ENCODE assay signal across 19 mouse cellular contexts in the genomic region with DNA sequence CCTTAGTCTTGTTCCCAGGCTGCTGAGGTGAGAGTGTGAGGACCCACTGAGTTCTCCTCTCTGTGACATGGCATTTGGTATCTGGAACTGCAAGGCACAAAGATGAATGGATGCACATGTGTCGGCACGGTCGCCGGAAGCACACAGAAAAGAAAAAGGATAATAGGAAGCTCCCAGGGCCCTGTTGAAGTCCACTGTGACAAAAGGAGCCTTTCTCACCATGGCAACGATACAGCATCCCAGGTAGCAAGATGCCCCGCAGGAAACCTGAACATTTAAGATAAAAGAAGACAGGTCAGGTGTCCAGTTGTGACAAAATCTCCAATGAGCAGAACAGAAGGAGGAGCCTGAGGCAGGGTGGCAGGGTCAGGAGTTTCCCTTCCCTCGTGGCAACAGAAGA.
A peak's percentile ranks its signal among the peaks of the same experiment; 100 is the strongest.
DNase-seq lines count a peak whose midpoint lies in the region; ATAC-seq and TF ChIP-seq lines count a peak whose summit lies in the region.
"Had no signal": no experiment of that assay in that cellular context is flagged by ENCODE, and none has a peak within 500 bp of the region (broad histone marks: within the 10 kb centered on the region; RNA-seq: fewer than 3 reads in every experiment).

No protein-coding gene starts in this region.

- no peak for TF ChIP-seq CTCF in heart, postnatal 0 days (IDR thresholded peaks at IDR 0.05; ENCODE audit: low read depth)

- peak overlapping the region; percentile 39 for H3K4me2 ChIP-seq in heart, embryonic 11.5 days
- peak overlapping the region; percentile 50; the same call in 1 of the 2 replicates for H3K4me2 ChIP-seq in heart, postnatal 0 days (ENCODE audit: low read depth, low read length)
- no peak overlapping the region for H3K4me2 ChIP-seq in midbrain, embryonic 11.5 days
- no peak overlapping the region for H3K4me2 ChIP-seq in midbrain, embryonic 16.5 days (ENCODE audit: low read length)
- H3K4me2 ChIP-seq: embryonic facial prominence, embryonic 15.5 days; forebrain, embryonic 15.5 days had no signal

- peaks cover 13% of the 10 kb centered on the region for H3K4me1 ChIP-seq in heart, embryonic 11.5 days (ENCODE audit: control insufficient read depth, insufficient read depth, low read length)
- peaks cover 17% of the 10 kb centered on the region for H3K4me1 ChIP-seq in heart, postnatal 0 days (ENCODE audit: control insufficient read depth, insufficient read depth)
- no peaks in the 10 kb centered on the region; the same call in 1 of the 2 replicates for H3K4me1 ChIP-seq in midbrain, embryonic 11.5 days (ENCODE audit: control insufficient read depth, insufficient read depth, low read length)
- H3K4me1 ChIP-seq in midbrain, embryonic 10.5 days = peaks cover 10% of the 10 kb centered on the region
- H3K4me1 ChIP-seq in midbrain, embryonic 16.5 days (ENCODE audit: control insufficient read depth, insufficient read depth, low read length) = peaks cover 10% of the 10 kb centered on the region
- H3K4me1 ChIP-seq: embryonic facial prominence, embryonic 15.5 days; forebrain, embryonic 15.5 days had no signal

- H3K27ac ChIP-seq in heart, embryonic 11.5 days (ENCODE audit: low read depth, low read length) = peak overlapping the region; percentile 63
- H3K27ac ChIP-seq in heart, postnatal 0 days (ENCODE audit: low read depth) = peak overlapping the region; percentile 79; the same call in 1 of the 2 replicates
- H3K27ac ChIP-seq in midbrain, embryonic 11.5 days (ENCODE audit: low read depth, low read length) = no peak overlapping the region
- H3K27ac ChIP-seq in midbrain, embryonic 10.5 days (replicated peaks) = no peak overlapping the region; the same call in 1 of the 2 replicates
- 0 out of 2 replicates have a peak overlapping the region, but pooled peaks have one; percentile 35 for H3K27ac ChIP-seq in midbrain, embryonic 16.5 days (ENCODE audit: low read length)
- H3K27ac ChIP-seq: embryonic facial prominence, embryonic 15.5 days; forebrain, embryonic 15.5 days; left cerebral cortex, adult 2 months had no signal

- no peak overlapping the region for H3K4me3 ChIP-seq in heart, embryonic 11.5 days (ENCODE audit: low read depth, low read length)
- H3K4me3 ChIP-seq in heart, postnatal 0 days (ENCODE audit: low read depth, low read length) = no peak overlapping the region
- H3K4me3 ChIP-seq in midbrain, embryonic 11.5 days (ENCODE audit: low read depth, low read length) = no peak overlapping the region
- H3K4me3 ChIP-seq in midbrain, embryonic 10.5 days = no peak overlapping the region
- no peak overlapping the region for H3K4me3 ChIP-seq in midbrain, embryonic 16.5 days (ENCODE audit: low read depth, low read length)
- H3K4me3 ChIP-seq: embryonic facial prominence, embryonic 15.5 days; forebrain, embryonic 15.5 days; left cerebral cortex, adult 2 months had no signal

- H3K36me3 ChIP-seq in heart, embryonic 11.5 days (ENCODE audit: control insufficient read depth, insufficient read depth, low read length) = no peaks in the 10 kb centered on the region
- H3K36me3 ChIP-seq in heart, postnatal 0 days (replicated peaks; ENCODE audit: control insufficient read depth, insufficient read depth, low read length) = no peaks in the 10 kb centered on the region
- no peaks in the 10 kb centered on the region for H3K36me3 ChIP-seq in midbrain, embryonic 11.5 days (ENCODE audit: control insufficient read depth, insufficient read depth, low read length)
- H3K36me3 ChIP-seq in midbrain, embryonic 10.5 days = no peaks in the 10 kb centered on the region
- H3K36me3 ChIP-seq in midbrain, embryonic 16.5 days (ENCODE audit: control insufficient read depth, insufficient read depth, low read length) = no peaks in the 10 kb centered on the region
- H3K36me3 ChIP-seq: embryonic facial prominence, embryonic 15.5 days; forebrain, embryonic 15.5 days had no signal

- intact Hi-C loops in heart, postnatal 36 days (cut with DNase I) = no loop called here

- TF ChIP-seq EP300 in heart, postnatal 0 days (IDR thresholded peaks at IDR 0.05; ENCODE audit: low read depth) = no peak

- H3K27me3 ChIP-seq in heart, embryonic 11.5 days (ENCODE audit: control insufficient read depth, insufficient read depth, low read length) = no peaks in the 10 kb centered on the region
- no peaks in the 10 kb centered on the region for H3K27me3 ChIP-seq in heart, postnatal 0 days (ENCODE audit: control insufficient read depth, insufficient read depth, low read length)
- no peaks in the 10 kb centered on the region for H3K27me3 ChIP-seq in midbrain, embryonic 11.5 days (ENCODE audit: control insufficient read depth, insufficient read depth, low read length)
- no peaks in the 10 kb centered on the region for H3K27me3 ChIP-seq in midbrain, embryonic 10.5 days (ENCODE audit: low read depth, poor library complexity, severe bottlenecking)
- H3K27me3 ChIP-seq in midbrain, embryonic 16.5 days (ENCODE audit: control insufficient read depth, insufficient read depth, low read depth, low read length) = no peaks in the 10 kb centered on the region
- H3K27me3 ChIP-seq: forebrain, embryonic 15.5 days had no signal

- no peaks in the 10 kb centered on the region for H3K9me3 ChIP-seq in heart, embryonic 11.5 days (replicated peaks; ENCODE audit: control insufficient read depth, low read length)
- H3K9me3 ChIP-seq in heart, postnatal 0 days (replicated peaks; ENCODE audit: control insufficient read depth, low read length) = no peaks in the 10 kb centered on the region
- no peaks in the 10 kb centered on the region for H3K9me3 ChIP-seq in midbrain, embryonic 11.5 days (ENCODE audit: control insufficient read depth, low read length)
- H3K9me3 ChIP-seq in midbrain, embryonic 10.5 days (replicated peaks) = no peaks in the 10 kb centered on the region
- no peaks in the 10 kb centered on the region for H3K9me3 ChIP-seq in midbrain, embryonic 16.5 days (replicated peaks; ENCODE audit: control insufficient read depth, low read length, poor library complexity, severe bottlenecking)
- H3K9me3 ChIP-seq: embryonic facial prominence, embryonic 15.5 days; forebrain, embryonic 15.5 days had no signal

- ATAC-seq in heart, embryonic 11.5 days (replicated peaks; ENCODE audit: insufficient number of reproducible peaks, low FRiP score, low TSS enrichment) = no peak
- ATAC-seq in heart, postnatal 0 days (ENCODE audit: insufficient read depth, low read depth) = no peak
- no peak for ATAC-seq in midbrain, embryonic 11.5 days (ENCODE audit: low FRiP score)
- ATAC-seq in midbrain, embryonic 16.5 days = no peak
- ATAC-seq: forebrain, embryonic 15.5 days; lung, postnatal 0 days had no signal

- H3K9ac ChIP-seq in heart, embryonic 11.5 days (ENCODE audit: low read depth, low read length) = no peak overlapping the region
- no peak overlapping the region for H3K9ac ChIP-seq in heart, postnatal 0 days (replicated peaks; ENCODE audit: low read depth, low read length)
- no peak overlapping the region for H3K9ac ChIP-seq in midbrain, embryonic 11.5 days (ENCODE audit: low read length)
- peak overlapping the region; percentile 22; the same call in 1 of the 2 replicates for H3K9ac ChIP-seq in midbrain, embryonic 16.5 days (ENCODE audit: low read depth, low read length)
- H3K9ac ChIP-seq: embryonic facial prominence, embryonic 15.5 days; forebrain, embryonic 15.5 days had no signal

- 59% methylated on average over 7 of the region's 7 CpGs for WGBS in heart, embryonic 11.5 days (ENCODE audit: insufficient replicate concordance)
- WGBS in heart, postnatal 0 days = 45% methylated on average over 7 of the region's 7 CpGs
- WGBS in midbrain, embryonic 11.5 days = 50% methylated on average over 7 of the region's 7 CpGs
- 55% methylated on average over 7 of the region's 7 CpGs for WGBS in midbrain, embryonic 10.5 days
- WGBS in midbrain, embryonic 16.5 days = 24% methylated on average over 7 of the region's 7 CpGs

- no peak for DNase-seq in heart, postnatal 36 days
- DNase-seq in heart, postnatal 0 days (ENCODE audit: low spot score) = no peak
- DNase-seq in heart, adult 18-20 months = no peak
- peak; percentile 61 for DNase-seq in midbrain, embryonic 11.5 days (ENCODE audit: low spot score, missing footprints)
- DNase-seq in midbrain, embryonic 10.5 days (ENCODE audit: low spot score) = no peak
- no peak for DNase-seq in layer of hippocampus, adult 11-12 months (ENCODE audit: low spot score)
- DNase-seq: adrenal gland, postnatal 36 days; cerebellum, adult 11 months; cerebellum, adult 9-11 months; gastrocnemius, postnatal 10 days; kidney, adult 18-20 months; right cerebral cortex, postnatal 25 days; spleen, adult 18-20 months had no signal

Comparison
In these comparisons a context has a peak if more than half of its experiments do, and no peak if none do; other contexts are left out.
1. H3K27ac ChIP-seq: peak in heart, embryonic 11.5 days (single experiment), heart, postnatal 0 days (single experiment) and midbrain, embryonic 16.5 days (single experiment); none in midbrain, embryonic 11.5 days (single experiment) and midbrain, embryonic 10.5 days (single experiment).
2. H3K4me2 ChIP-seq: peak in heart, embryonic 11.5 days (single experiment) and heart, postnatal 0 days (single experiment); none in midbrain, embryonic 11.5 days (single experiment) and midbrain, embryonic 16.5 days (single experiment).